Mouse (Mus musculus): ENCODE data around the gene Fryl. TPM values are rescaled to one million over a fixed set of nuclear protein-coding genes. Genes with fewer than 3 reads are reported as not detected.

Fryl gene
- polyA plus RNA-seq, 1 experiment from 2014 or later = 53.2 TPM

- Histone ChIP-seq H3K36me3 (ENCODE audit: control insufficient read depth, insufficient read depth, low read length) (no peaks in the 10 kb centered on the region), H3K27me3 (ENCODE audit: control insufficient read depth, insufficient read depth, low read length) (no peaks in the 10 kb centered on the region), H3K4me2 (replicated peaks; ENCODE audit: low read depth, low read length) (no peak overlapping the region), H3K4me3 (ENCODE audit: low read depth, low read length) (no peak overlapping the region), H3K4me1 (replicated peaks; ENCODE audit: control insufficient read depth, insufficient read depth, low read length) (no peaks in the 10 kb centered on the region), H3K9me3 (ENCODE audit: control insufficient read depth, low read length) (no peaks in the 10 kb centered on the region), H3K9ac (ENCODE audit: low read depth, low read length) (no peak overlapping the region), H3K27ac (ENCODE audit: low read depth, low read length) (no peak overlapping the region)
- WGBS = 91% methylated on average over 5 of the region's 5 CpGs
- DNase-seq (ENCODE audit: low spot score) (no peak), ATAC-seq (ENCODE audit: low FRiP score) (no peak)
These were observed 30.2 kb upstream of the Fryl start for GRCm38 (mm10) chr5:73286603-73287002.

DNA sequence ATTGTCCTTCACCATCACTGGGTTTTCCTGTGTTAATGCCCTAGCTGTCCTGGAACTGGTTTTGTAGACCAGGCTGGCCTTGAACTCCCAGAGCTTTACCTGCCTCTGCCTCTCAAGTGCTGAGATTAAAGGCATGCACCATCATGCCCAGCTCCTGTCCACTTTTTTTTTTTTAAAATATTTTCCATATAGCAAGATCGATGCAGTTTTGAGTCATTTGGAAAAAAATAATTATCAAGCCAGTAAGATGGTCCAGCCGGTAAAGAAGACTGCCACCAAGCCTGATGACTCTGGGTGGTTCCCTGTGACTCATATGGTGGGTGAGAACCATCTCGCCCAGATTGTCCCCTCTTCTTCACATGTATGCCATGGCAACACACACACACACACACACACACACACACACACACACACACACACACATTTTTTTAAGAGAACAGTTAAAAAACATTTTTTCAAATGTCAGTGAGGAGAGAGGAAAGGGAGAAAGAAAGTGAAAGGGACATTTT lies 29.1 kb upstream of the Fryl start:
- H3K9me3 ChIP-seq (ENCODE audit: control insufficient read depth, low read length) = no peaks in the 10 kb centered on the region
- no peaks in the 10 kb centered on the region for H3K4me1 ChIP-seq (replicated peaks; ENCODE audit: control insufficient read depth, insufficient read depth, low read length)
- H3K27me3 ChIP-seq (ENCODE audit: control insufficient read depth, insufficient read depth, low read length) = no peaks in the 10 kb centered on the region
- WGBS = 90% methylated on average over 3 of the region's 3 CpGs
- no peak overlapping the region for H3K27ac ChIP-seq (ENCODE audit: low read depth, low read length)
- H3K4me3 ChIP-seq (ENCODE audit: low read depth, low read length) = no peak overlapping the region
- H3K4me2 ChIP-seq (replicated peaks; ENCODE audit: low read depth, low read length) = no peak overlapping the region
- no peak overlapping the region for H3K9ac ChIP-seq (ENCODE audit: low read depth, low read length)
- H3K36me3 ChIP-seq (ENCODE audit: control insufficient read depth, insufficient read depth, low read length) = no peaks in the 10 kb centered on the region
- ATAC-seq (ENCODE audit: low FRiP score) (no peak), DNase-seq (ENCODE audit: low spot score) (no peak)

GRCm38 (mm10) chr5:73284046-73284445 lies 27.6 kb upstream of the Fryl start:
- no peaks in the 10 kb centered on the region; the same call in 1 of the 2 replicates for H3K4me1 ChIP-seq (replicated peaks; ENCODE audit: control insufficient read depth, insufficient read depth, low read length)
- ATAC-seq (ENCODE audit: low FRiP score) (no peak), DNase-seq (ENCODE audit: low spot score) (no peak)
- H3K9me3 ChIP-seq (ENCODE audit: control insufficient read depth, low read length) = no peaks in the 10 kb centered on the region
- H3K36me3 ChIP-seq (ENCODE audit: control insufficient read depth, insufficient read depth, low read length) = no peaks in the 10 kb centered on the region
- H3K4me2 ChIP-seq (replicated peaks; ENCODE audit: low read depth, low read length) = no peak overlapping the region
- H3K4me3 ChIP-seq (ENCODE audit: low read depth, low read length) = no peak overlapping the region
- H3K27ac ChIP-seq (ENCODE audit: low read depth, low read length) = no peak overlapping the region
- H3K9ac ChIP-seq (ENCODE audit: low read depth, low read length) = no peak overlapping the region
- H3K27me3 ChIP-seq (ENCODE audit: control insufficient read depth, insufficient read depth, low read length) = no peaks in the 10 kb centered on the region

GRCm38 (mm10) chr5:73280567-73280850 lies 24.1 kb upstream of the Fryl start:
- H3K9me3 ChIP-seq (ENCODE audit: control insufficient read depth, low read length) = no peaks in the 10 kb centered on the region
- no peak overlapping the region for H3K27ac ChIP-seq (ENCODE audit: low read depth, low read length)
- ATAC-seq (ENCODE audit: low FRiP score) = no peak
- no peaks in the 10 kb centered on the region for H3K36me3 ChIP-seq (ENCODE audit: control insufficient read depth, insufficient read depth, low read length)
- H3K4me2 ChIP-seq (replicated peaks; ENCODE audit: low read depth, low read length) = no peak overlapping the region
- H3K4me1 ChIP-seq (replicated peaks; ENCODE audit: control insufficient read depth, insufficient read depth, low read length) = no peaks in the 10 kb centered on the region; the same call in 1 of the 2 replicates
- WGBS = 81% methylated on average over 4 of the region's 4 CpGs
- H3K9ac ChIP-seq (ENCODE audit: low read depth, low read length) = no peak overlapping the region
- no peak for DNase-seq (ENCODE audit: low spot score)
- H3K4me3 ChIP-seq (ENCODE audit: low read depth, low read length) = no peak overlapping the region
- H3K27me3 ChIP-seq (ENCODE audit: control insufficient read depth, insufficient read depth, low read length) = no peaks in the 10 kb centered on the region

GRCm38 (mm10) chr5:73279732-73280566 lies 23.5 kb upstream of the Fryl start:
- H3K27me3 ChIP-seq (ENCODE audit: control insufficient read depth, insufficient read depth, low read length) = no peaks in the 10 kb centered on the region
- no peak overlapping the region for H3K4me2 ChIP-seq (replicated peaks; ENCODE audit: low read depth, low read length)
- no peaks in the 10 kb centered on the region; the same call in 1 of the 2 replicates for H3K4me1 ChIP-seq (replicated peaks; ENCODE audit: control insufficient read depth, insufficient read depth, low read length)
- no peak overlapping the region for H3K9ac ChIP-seq (ENCODE audit: low read depth, low read length)
- H3K36me3 ChIP-seq (ENCODE audit: control insufficient read depth, insufficient read depth, low read length) = no peaks in the 10 kb centered on the region
- ATAC-seq (ENCODE audit: low FRiP score) (no peak), DNase-seq (ENCODE audit: low spot score) (no peak)
- H3K4me3 ChIP-seq (ENCODE audit: low read depth, low read length) = no peak overlapping the region
- no peaks in the 10 kb centered on the region for H3K9me3 ChIP-seq (ENCODE audit: control insufficient read depth, low read length)
- H3K27ac ChIP-seq (ENCODE audit: low read depth, low read length) = no peak overlapping the region
- WGBS = 63% methylated on average over 4 of the region's 4 CpGs

DNA sequence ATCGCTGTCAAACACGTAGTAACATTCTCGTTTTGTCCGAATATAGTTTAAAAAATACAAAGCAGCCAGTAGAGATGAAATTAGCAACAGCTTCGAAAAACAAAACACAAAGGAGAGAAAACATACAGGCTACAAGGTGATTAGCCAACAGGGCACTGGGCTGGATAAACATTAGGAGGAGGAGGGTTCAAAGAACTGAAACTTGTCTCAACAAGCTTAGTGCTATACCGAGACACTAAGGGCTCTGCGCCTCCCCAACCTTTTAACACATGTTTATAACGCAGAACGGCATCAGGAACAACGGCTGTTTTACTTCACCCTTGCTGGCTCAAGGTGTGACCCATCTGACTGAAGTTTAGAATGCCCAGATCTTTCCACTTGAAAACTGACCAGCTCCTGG lies 22.8 kb upstream of the Fryl start:
- H3K9me3 ChIP-seq (ENCODE audit: control insufficient read depth, low read length) = no peaks in the 10 kb centered on the region
- H3K27ac ChIP-seq (ENCODE audit: low read depth, low read length) = no peak overlapping the region
- no peak overlapping the region for H3K9ac ChIP-seq (ENCODE audit: low read depth, low read length)
- DNase-seq (ENCODE audit: low spot score) (no peak), ATAC-seq (ENCODE audit: low FRiP score) (no peak)
- 64% methylated on average over 10 of the region's 10 CpGs for WGBS
- H3K36me3 ChIP-seq (ENCODE audit: control insufficient read depth, insufficient read depth, low read length) = no peaks in the 10 kb centered on the region
- no peaks in the 10 kb centered on the region for H3K27me3 ChIP-seq (ENCODE audit: control insufficient read depth, insufficient read depth, low read length)
- H3K4me1 ChIP-seq (replicated peaks; ENCODE audit: control insufficient read depth, insufficient read depth, low read length) = no peaks in the 10 kb centered on the region; the same call in 1 of the 2 replicates
- no peak overlapping the region for H3K4me2 ChIP-seq (replicated peaks; ENCODE audit: low read depth, low read length)
- H3K4me3 ChIP-seq (ENCODE audit: low read depth, low read length) = no peak overlapping the region

DNA sequence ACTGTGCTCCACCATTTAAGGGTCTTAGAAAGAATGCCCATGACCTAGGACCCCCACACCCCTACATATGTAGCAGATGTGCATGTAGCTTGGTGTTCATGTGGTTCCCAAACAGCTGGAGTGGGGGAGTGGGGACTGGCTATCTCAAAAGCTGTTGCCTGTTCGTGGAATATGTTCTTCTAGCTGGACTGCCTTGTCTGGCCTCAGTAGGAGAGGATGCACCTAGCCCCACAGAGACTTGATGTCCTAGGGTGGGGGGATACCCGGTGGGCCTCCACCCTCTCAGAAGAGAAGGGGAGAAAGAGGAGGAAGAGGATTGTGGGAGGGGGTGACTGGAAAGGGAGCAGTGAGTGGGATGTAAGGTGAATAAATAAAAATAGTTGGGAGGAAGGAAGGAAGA lies 18.5 kb upstream of the Fryl start:
- H3K4me2 ChIP-seq (replicated peaks; ENCODE audit: low read depth, low read length) = no peak overlapping the region
- H3K9me3 ChIP-seq (ENCODE audit: control insufficient read depth, low read length) = no peaks in the 10 kb centered on the region
- no peak overlapping the region for H3K9ac ChIP-seq (ENCODE audit: low read depth, low read length)
- no peaks in the 10 kb centered on the region; the same call in 1 of the 2 replicates for H3K4me1 ChIP-seq (replicated peaks; ENCODE audit: control insufficient read depth, insufficient read depth, low read length)
- no peaks in the 10 kb centered on the region for H3K36me3 ChIP-seq (ENCODE audit: control insufficient read depth, insufficient read depth, low read length)
- no peaks in the 10 kb centered on the region for H3K27me3 ChIP-seq (ENCODE audit: control insufficient read depth, insufficient read depth, low read length)
- DNase-seq (ENCODE audit: low spot score) (no peak), ATAC-seq (ENCODE audit: low FRiP score) (no peak)
- WGBS = 85% methylated on average over 2 of the region's 2 CpGs
- no peak overlapping the region for H3K27ac ChIP-seq (ENCODE audit: low read depth, low read length)
- H3K4me3 ChIP-seq (ENCODE audit: low read depth, low read length) = no peak overlapping the region

DNA sequence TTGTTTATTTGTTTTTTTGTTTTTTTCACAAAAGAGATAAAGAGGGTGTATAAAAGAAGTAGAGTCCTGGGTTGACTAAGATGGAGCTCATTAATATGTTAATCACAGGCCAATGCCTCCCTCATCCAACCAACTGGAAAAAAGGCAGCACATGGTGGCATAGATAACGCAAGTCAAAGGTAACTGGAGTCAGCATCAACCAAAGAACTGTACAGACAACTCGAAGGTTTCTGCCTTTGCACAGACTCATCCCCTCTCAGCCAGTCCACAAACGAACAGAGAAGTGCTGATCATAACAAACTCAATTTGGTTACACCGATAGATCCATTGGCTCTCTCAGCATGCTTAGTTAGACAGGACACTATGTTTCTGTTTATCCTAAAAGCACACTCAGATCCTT lies 16.8 kb upstream of the Fryl start:
- H3K9me3 ChIP-seq (ENCODE audit: control insufficient read depth, low read length) = no peaks in the 10 kb centered on the region
- H3K27ac ChIP-seq (ENCODE audit: low read depth, low read length) = no peak overlapping the region
- H3K27me3 ChIP-seq (ENCODE audit: control insufficient read depth, insufficient read depth, low read length) = no peaks in the 10 kb centered on the region
- no peak overlapping the region for H3K9ac ChIP-seq (ENCODE audit: low read depth, low read length)
- H3K4me2 ChIP-seq (replicated peaks; ENCODE audit: low read depth, low read length) = no peak overlapping the region
- DNase-seq (ENCODE audit: low spot score) (no peak), ATAC-seq (ENCODE audit: low FRiP score) (no peak)
- no peak overlapping the region for H3K4me3 ChIP-seq (ENCODE audit: low read depth, low read length)
- no peaks in the 10 kb centered on the region for H3K4me1 ChIP-seq (replicated peaks; ENCODE audit: control insufficient read depth, insufficient read depth, low read length)
- WGBS = 74% methylated on average over 4 of the region's 4 CpGs
- no peaks in the 10 kb centered on the region for H3K36me3 ChIP-seq (ENCODE audit: control insufficient read depth, insufficient read depth, low read length)

- no peaks in the 10 kb centered on the region for H3K4me1 ChIP-seq (replicated peaks; ENCODE audit: control insufficient read depth, insufficient read depth, low read length)
- H3K9ac ChIP-seq (ENCODE audit: low read depth, low read length) = no peak overlapping the region
- DNase-seq (ENCODE audit: low spot score) (no peak), ATAC-seq (ENCODE audit: low FRiP score) (no peak)
- H3K27me3 ChIP-seq (ENCODE audit: control insufficient read depth, insufficient read depth, low read length) = no peaks in the 10 kb centered on the region
- H3K4me3 ChIP-seq (ENCODE audit: low read depth, low read length) = no peak overlapping the region
- H3K9me3 ChIP-seq (ENCODE audit: control insufficient read depth, low read length) = no peaks in the 10 kb centered on the region
- 86% methylated on average over 6 of the region's 6 CpGs for WGBS
- no peak overlapping the region for H3K4me2 ChIP-seq (replicated peaks; ENCODE audit: low read depth, low read length)
- H3K27ac ChIP-seq (ENCODE audit: low read depth, low read length) = no peak overlapping the region
- no peaks in the 10 kb centered on the region for H3K36me3 ChIP-seq (ENCODE audit: control insufficient read depth, insufficient read depth, low read length)
These were observed 14.2 kb upstream of the Fryl start for GRCm38 (mm10) chr5:73270612-73271011.
